Mouse (Mus musculus) embryonic facial prominence, embryonic 15.5 days (tissue): ENCODE results near the gene Myh14. TPM values are rescaled to one million over a fixed set of nuclear protein-coding genes. Genes with fewer than 3 reads are reported as not detected.
A peak's percentile ranks its signal among the peaks of the same experiment; 100 is the strongest.

ENCODE experiments used
- ATAC-seq: fragments of 200-750 bp; cut with Nextera tagmentation; 2 replicates; pipeline ENCODE4 v1.8.0; 2017; ENCODE audit warnings: low read depth, moderate TSS enrichment; ENCODE audit not compliant: insufficient number of reproducible peaks, low FRiP score, low TSS enrichment
- H3K27ac ChIP-seq: fragments of 300-500 bp; sonication (generic); replicated peaks from 2 replicates; pipeline ENCODE4 v1.5.1; 2015; ENCODE audit warnings: mild to moderate bottlenecking, inconsistent platforms
- H3K27me3 ChIP-seq: fragments of 300-500 bp; sonication (generic); 2 replicates; pipeline ENCODE4 v1.6.1; 2015; ENCODE audit warnings: inconsistent platforms
- H3K36me3 ChIP-seq: fragments of 300-500 bp; sonication (generic); 2 replicates; pipeline ENCODE4 v1.6.1; 2015; ENCODE audit warnings: mild to moderate bottlenecking, inconsistent platforms
- H3K4me1 ChIP-seq: fragments of 300-500 bp; sonication (generic); 2 replicates; pipeline ENCODE4 v1.6.1; 2015; ENCODE audit warnings: inconsistent platforms
- H3K4me2 ChIP-seq: fragments of 300-500 bp; sonication (generic); replicated peaks from 2 replicates; pipeline ENCODE4 v1.6.1; 2015; ENCODE audit warnings: mild to moderate bottlenecking, inconsistent platforms
- H3K4me3 ChIP-seq: fragments of 300-500 bp; sonication (generic); replicated peaks from 2 replicates; pipeline ENCODE4 v1.5.1; 2015; ENCODE audit warnings: mild to moderate bottlenecking, inconsistent platforms
- H3K9ac ChIP-seq: fragments of 300-500 bp; sonication (generic); 2 replicates; pipeline ENCODE4 v1.6.1; 2015; ENCODE audit warnings: inconsistent platforms
- H3K9me3 ChIP-seq: fragments of 300-500 bp; sonication (generic); replicated peaks from 2 replicates; pipeline ENCODE4 v1.6.1; 2016; ENCODE audit warnings: inconsistent platforms
- WGBS: fragments of 180-500 bp; shearing (Covaris S2); methylation state at CpG from one replicate; pipeline ENCODE4 v1.1.7; 2015; 5-methylcytosine and 5-hydroxymethylcytosine counted together
- polyA plus RNA-seq: library from polyadenylated mRNA; unstranded; fragments of >200 nt; fragmentation: Nextera tagmentation; extraction: Ambion mirVana; gene quantifications from 2 replicates; pipeline ENCODE4 v1.2.1, GENCODE M21; 2015

Gene Myh14
- polyA plus RNA-seq, 1 experiment from 2014 or later: 23.0 TPM

- ATAC-seq: no peak
- no peak overlapping the region for H3K4me2 ChIP-seq
- H3K27ac ChIP-seq: no peak overlapping the region
- no peaks in the 10 kb centered on the region for H3K9me3 ChIP-seq
- no peak overlapping the region for H3K4me3 ChIP-seq
- H3K27me3 ChIP-seq: no peaks in the 10 kb centered on the region
- no peaks in the 10 kb centered on the region for H3K36me3 ChIP-seq
- WGBS: 87% methylated on average over 4 of the region's 4 CpGs
- H3K4me1 ChIP-seq: peaks cover 13% of the 10 kb centered on the region
- H3K9ac ChIP-seq: no peak overlapping the region
These were observed 24.6 kb upstream of the Myh14 start for GRCm38 (mm10) chr7:44695223-44695622.

GRCm38 (mm10) chr7:44693427-44694175 is 23.0 kb upstream of the Myh14 start:
- ATAC-seq: no peak
- Histone ChIP-seq H3K27me3 (no peaks in the 10 kb centered on the region), H3K36me3 (no peaks in the 10 kb centered on the region), H3K4me2 (no peak overlapping the region), H3K9ac (no peak overlapping the region), H3K4me3 (no peak overlapping the region), H3K4me1 (peaks cover 13% of the 10 kb centered on the region), H3K27ac (no peak overlapping the region), H3K9me3 (no peaks in the 10 kb centered on the region)
- 54% methylated on average over 10 of the region's 10 CpGs for WGBS

GRCm38 (mm10) chr7:44689331-44689730 is 18.7 kb upstream of the Myh14 start:
- H3K36me3 ChIP-seq: no peaks in the 10 kb centered on the region
- 91% methylated on average over 7 of the region's 7 CpGs for WGBS
- no peaks in the 10 kb centered on the region for H3K4me1 ChIP-seq
- H3K4me3 ChIP-seq: no peak overlapping the region
- no peak for ATAC-seq
- no peaks in the 10 kb centered on the region for H3K9me3 ChIP-seq
- no peak overlapping the region for H3K9ac ChIP-seq
- H3K27me3 ChIP-seq: no peaks in the 10 kb centered on the region
- no peak overlapping the region for H3K27ac ChIP-seq
- H3K4me2 ChIP-seq: no peak overlapping the region

GRCm38 (mm10) chr7:44688890-44689289 is 18.2 kb upstream of the Myh14 start:
- H3K4me3 ChIP-seq: no peak overlapping the region
- no peaks in the 10 kb centered on the region for H3K27me3 ChIP-seq
- no peak overlapping the region for H3K9ac ChIP-seq
- 78% methylated on average over 3 of the region's 3 CpGs for WGBS
- no peaks in the 10 kb centered on the region for H3K9me3 ChIP-seq
- no peak overlapping the region for H3K27ac ChIP-seq
- no peaks in the 10 kb centered on the region for H3K36me3 ChIP-seq
- no peak for ATAC-seq
- H3K4me1 ChIP-seq: no peaks in the 10 kb centered on the region
- H3K4me2 ChIP-seq: no peak overlapping the region

- H3K27me3 ChIP-seq: no peaks in the 10 kb centered on the region
- H3K9ac ChIP-seq: no peak overlapping the region
- no peaks in the 10 kb centered on the region for H3K4me1 ChIP-seq
- H3K4me2 ChIP-seq: no peak overlapping the region
- H3K36me3 ChIP-seq: no peaks in the 10 kb centered on the region
- ATAC-seq: peak; percentile 43; the same call in 1 of the 2 replicates
- H3K27ac ChIP-seq: no peak overlapping the region
- H3K4me3 ChIP-seq: no peak overlapping the region
- no peaks in the 10 kb centered on the region for H3K9me3 ChIP-seq
- WGBS: 58% methylated on average over 17 of the region's 17 CpGs
These were observed 15.1 kb upstream of the Myh14 start for GRCm38 (mm10) chr7:44685531-44686402.

GRCm38 (mm10) chr7:44683656-44684055 is 13.0 kb upstream of the Myh14 start:
- Histone ChIP-seq H3K27ac (no peak overlapping the region), H3K27me3 (no peaks in the 10 kb centered on the region), H3K4me1 (no peaks in the 10 kb centered on the region), H3K36me3 (no peaks in the 10 kb centered on the region), H3K9me3 (no peaks in the 10 kb centered on the region), H3K9ac (no peak overlapping the region), H3K4me3 (no peak overlapping the region), H3K4me2 (no peak overlapping the region)
- no peak for ATAC-seq
- 76% methylated on average over 8 of the region's 8 CpGs for WGBS

GRCm38 (mm10) chr7:44676611-44677010 is 6.0 kb upstream of the Myh14 start:
- 50% methylated on average over 2 of the region's 2 CpGs for WGBS
- no peaks in the 10 kb centered on the region for H3K27me3 ChIP-seq
- H3K9ac ChIP-seq: no peak overlapping the region
- H3K36me3 ChIP-seq: no peaks in the 10 kb centered on the region
- ATAC-seq: no peak
- no peaks in the 10 kb centered on the region for H3K4me1 ChIP-seq
- H3K4me3 ChIP-seq: no peak overlapping the region
- no peaks in the 10 kb centered on the region for H3K9me3 ChIP-seq
- no peak overlapping the region for H3K27ac ChIP-seq
- no peak overlapping the region for H3K4me2 ChIP-seq

GRCm38 (mm10) chr7:44676126-44676525 is 5.5 kb upstream of the Myh14 start:
- no peak overlapping the region for H3K9ac ChIP-seq
- no peaks in the 10 kb centered on the region for H3K36me3 ChIP-seq
- H3K27ac ChIP-seq: no peak overlapping the region
- H3K9me3 ChIP-seq: no peaks in the 10 kb centered on the region
- no peak overlapping the region for H3K4me2 ChIP-seq
- H3K4me1 ChIP-seq: peaks cover 4% of the 10 kb centered on the region
- WGBS: 47% methylated on average over 4 of the region's 4 CpGs
- H3K4me3 ChIP-seq: no peak overlapping the region
- ATAC-seq: no peak
- H3K27me3 ChIP-seq: peaks cover 4% of the 10 kb centered on the region

- H3K9me3 ChIP-seq: no peaks in the 10 kb centered on the region
- H3K9ac ChIP-seq: no peak overlapping the region
- peaks cover 10% of the 10 kb centered on the region for H3K4me1 ChIP-seq
- no peak for ATAC-seq
- H3K4me2 ChIP-seq: no peak overlapping the region
- no peak overlapping the region for H3K4me3 ChIP-seq
- H3K27ac ChIP-seq: no peak overlapping the region
- peaks cover 14% of the 10 kb centered on the region for H3K27me3 ChIP-seq
- H3K36me3 ChIP-seq: no peaks in the 10 kb centered on the region
- WGBS: 51% methylated on average over 6 of the region's 6 CpGs
These were observed 4.5 kb upstream of the Myh14 start for GRCm38 (mm10) chr7:44675171-44675570.

- no peak overlapping the region for H3K4me2 ChIP-seq
- peaks cover 10% of the 10 kb centered on the region for H3K4me1 ChIP-seq
- no peak overlapping the region for H3K27ac ChIP-seq
- no peak for ATAC-seq
- H3K9me3 ChIP-seq: no peaks in the 10 kb centered on the region
- H3K4me3 ChIP-seq: no peak overlapping the region
- WGBS: 71% methylated on average over 4 of the region's 4 CpGs
- H3K9ac ChIP-seq: no peak overlapping the region
- H3K36me3 ChIP-seq: no peaks in the 10 kb centered on the region
- peaks cover 14% of the 10 kb centered on the region for H3K27me3 ChIP-seq
These were observed 3.9 kb upstream of the Myh14 start for GRCm38 (mm10) chr7:44674511-44674910.

GRCm38 (mm10) chr7:44672193-44672592 is 1.6 kb upstream of the Myh14 start:
- 62% methylated on average over 5 of the region's 5 CpGs for WGBS
- Histone ChIP-seq H3K36me3 (no peaks in the 10 kb centered on the region), H3K9ac (no peak overlapping the region)

More at GRCm38 (mm10) chr7:44672193-44672592, 1.6 kb upstream of the Myh14 start:
- peaks cover 10% of the 10 kb centered on the region for H3K4me1 ChIP-seq
- no peaks in the 10 kb centered on the region for H3K9me3 ChIP-seq
- H3K27me3 ChIP-seq: peaks cover 24% of the 10 kb centered on the region
- no peak overlapping the region for H3K4me2 ChIP-seq
- H3K4me3 ChIP-seq: no peak overlapping the region
- H3K27ac ChIP-seq: no peak overlapping the region
- ATAC-seq: no peak
